Mouse (Mus musculus) liver, embryonic 14.5 days (tissue): ENCODE results near the gene Dnaaf2. TPM values are rescaled to one million over a fixed set of nuclear protein-coding genes. Genes with fewer than 3 reads are reported as not detected.
A peak's percentile ranks its signal among the peaks of the same experiment; 100 is the strongest.

Experiments
- ATAC-seq: fragments of 200-750 bp; cut with Nextera tagmentation; 2 replicates; pipeline ENCODE4 v1.8.0; 2017; ENCODE audit warnings: moderate number of reproducible peaks, mild to moderate bottlenecking, moderate library complexity; ENCODE audit not compliant: insufficient read depth
- DNase-seq, 3 experiments: peaks; one replicate each; pipeline ENCODE4 v3.0.0-alpha.2; 2012 to 2013; ENCODE audit warnings: low read depth in 3 of 3, low spot score in 3 of 3
- H3K27ac ChIP-seq: fragments of 300-500 bp; sonication (generic); 2 replicates; pipeline ENCODE4 v1.5.1; 2014; ENCODE audit warnings: moderate library complexity, mild to moderate bottlenecking, control low read depth, inconsistent platforms
- H3K27me3 ChIP-seq: fragments of 300-500 bp; sonication (generic); 2 replicates; pipeline ENCODE4 v1.6.1; 2014; ENCODE audit warnings: mild to moderate bottlenecking, low read length, moderate library complexity; ENCODE audit not compliant: control insufficient read depth, insufficient read depth
- H3K36me3 ChIP-seq: fragments of 300-500 bp; sonication (generic); replicated peaks from 2 replicates; pipeline ENCODE4 v1.6.1; 2014; ENCODE audit warnings: low read depth; ENCODE audit not compliant: control insufficient read depth, insufficient read depth
- H3K4me1 ChIP-seq, 2 experiments: fragments of 200-500 bp in 1 of 2; fragments of 300-500 bp in 1 of 2; sonication (generic) in 1 of 2; replicated peaks; 2 replicates each; pipeline ENCODE4 v1.6.1; 2012 to 2014; ENCODE audit warnings: antibody characterized with exemption in 1 of 2, inconsistent platforms in 1 of 2, low read length in 1 of 2; ENCODE audit not compliant: control insufficient read depth in 2 of 2, insufficient read depth in 2 of 2
- H3K4me2 ChIP-seq: fragments of 300-500 bp; sonication (generic); 2 replicates; pipeline ENCODE4 v1.6.1; 2014; ENCODE audit warnings: low read depth, mild to moderate bottlenecking, control low read depth, moderate library complexity
- H3K4me3 ChIP-seq, 2 experiments: fragments of 200-500 bp in 1 of 2; fragments of 300-500 bp in 1 of 2; sonication (generic) in 1 of 2; 2 replicates each; pipeline ENCODE4 v1.5.1; 2012 to 2014; ENCODE audit warnings: low read depth in 2 of 2, low read length in 2 of 2, mild to moderate bottlenecking in 2 of 2, control low read depth in 1 of 2, inconsistent platforms in 1 of 2, moderate library complexity in 1 of 2; ENCODE audit not compliant: insufficient read depth in 1 of 2
- H3K9ac ChIP-seq: fragments of 300-500 bp; sonication (generic); replicated peaks from 2 replicates; pipeline ENCODE4 v1.6.1; 2014; ENCODE audit warnings: mild to moderate bottlenecking, control low read depth, moderate library complexity
- H3K9me3 ChIP-seq: fragments of 300-500 bp; sonication (generic); 2 replicates; pipeline ENCODE4 v1.6.1; 2016; ENCODE audit warnings: low read length, mixed read lengths; ENCODE audit not compliant: control insufficient read depth
- CTCF ChIP-seq: IDR thresholded peaks from 2 replicates; pipeline ENCODE4 v1.5.1; 2016; ENCODE audit warnings: antibody characterized with exemption, low read depth, control low read depth
- EP300 ChIP-seq: IDR thresholded peaks from 2 replicates; pipeline ENCODE4 v1.6.1; 2016; ENCODE audit warnings: antibody characterized with exemption, low read depth
- WGBS: fragments of 180-500 bp; shearing (Covaris S2); extraction: QIAGEN DNeasy Blood & Tissue Kit; methylation state at CpG from one replicate; pipeline ENCODE4 v1.1.7; 2014; ENCODE audit not compliant: insufficient replicate concordance; 5-methylcytosine and 5-hydroxymethylcytosine counted together
- polyA plus RNA-seq, 2 experiments: library from polyadenylated mRNA; depleted of rRNA in 1 of 2; stranded (reverse) in 1 of 2; unstranded in 1 of 2; fragments of >200 nt; fragmentation: Nextera tagmentation in 1 of 2; extraction: Ambion mirVana in 1 of 2; gene quantifications; 2 replicates each; pipeline versions ENCODE4 v1.2.1 to v1.2.3; 2012 to 2014

The Dnaaf2 gene
- polyA plus RNA-seq, 2 experiments, result 2.8 to 2.9 TPM

GRCm38 (mm10) chr12:69215000-69215785 is 17.0 kb upstream of the Dnaaf2 start:
- DNase-seq, result no peak
- WGBS, result 86% methylated on average over 3 of the region's 3 CpGs

GRCm38 (mm10) chr12:69214393-69214792 is 16.2 kb upstream of the Dnaaf2 start:
- Histone ChIP-seq H3K4me3 (no peak overlapping the region), H3K27me3 (no peaks in the 10 kb centered on the region), H3K4me2 (no peak overlapping the region), H3K9me3 (no peaks in the 10 kb centered on the region), H3K27ac (no peak overlapping the region), H3K4me1 (no peaks in the 10 kb centered on the region), H3K36me3 (peaks cover 60% of the 10 kb centered on the region), H3K9ac (no peak overlapping the region)
- ATAC-seq (no peak), DNase-seq (no peak)
- WGBS, result 70% methylated on average over 7 of the region's 7 CpGs
- TF ChIP-seq EP300 (no peak), CTCF (no peak)

More at GRCm38 (mm10) chr12:69215000-69215785, 17.0 kb upstream of the Dnaaf2 start:
- TF ChIP-seq CTCF (no peak), EP300 (no peak)
- no peak for ATAC-seq
- Histone ChIP-seq H3K9ac (no peak overlapping the region), H3K9me3 (no peaks in the 10 kb centered on the region), H3K27ac (no peak overlapping the region), H3K4me1 (no peaks in the 10 kb centered on the region), H3K27me3 (no peaks in the 10 kb centered on the region), H3K36me3 (peaks cover 57% of the 10 kb centered on the region), H3K4me2 (no peak overlapping the region), H3K4me3 (no peak overlapping the region)

GRCm38 (mm10) chr12:69213186-69213777 is 15.1 kb upstream of the Dnaaf2 start:
- TF ChIP-seq EP300, result no peak
- TF ChIP-seq CTCF, result no peak
- no peak overlapping the region for H3K9ac ChIP-seq
- ATAC-seq, result no peak
- H3K27me3 ChIP-seq, result no peaks in the 10 kb centered on the region
- peaks cover 56% of the 10 kb centered on the region for H3K36me3 ChIP-seq
- H3K9me3 ChIP-seq, result no peaks in the 10 kb centered on the region
- no peak overlapping the region for H3K4me3 ChIP-seq
- H3K4me1 ChIP-seq, result no peaks in the 10 kb centered on the region
- no peak overlapping the region for H3K4me2 ChIP-seq
- DNase-seq, result no peak
- WGBS, result 84% methylated on average over 13 of the region's 13 CpGs
- H3K27ac ChIP-seq, result no peak overlapping the region

GRCm38 (mm10) chr12:69211057-69211456 is 12.8 kb upstream of the Dnaaf2 start:
- ATAC-seq, result no peak
- 77% methylated on average over 5 of the region's 5 CpGs for WGBS
- no peak overlapping the region for H3K9ac ChIP-seq
- no peaks in the 10 kb centered on the region for H3K4me1 ChIP-seq
- peaks cover 51% of the 10 kb centered on the region for H3K36me3 ChIP-seq
- no peaks in the 10 kb centered on the region for H3K27me3 ChIP-seq
- no peak overlapping the region for H3K4me2 ChIP-seq
- peak; percentile 43; the same call in 1 of the 2 replicates for TF ChIP-seq CTCF
- no peak for TF ChIP-seq EP300
- H3K4me3 ChIP-seq, result no peak overlapping the region
- H3K9me3 ChIP-seq, result no peaks in the 10 kb centered on the region
- DNase-seq, result no peak
- H3K27ac ChIP-seq, result no peak overlapping the region

- ATAC-seq, result no peak
- DNase-seq, result no peak
- no peaks in the 10 kb centered on the region for H3K9me3 ChIP-seq
- no peak overlapping the region for H3K4me3 ChIP-seq
- TF ChIP-seq EP300, result no peak
- no peak for TF ChIP-seq CTCF
- H3K4me2 ChIP-seq, result no peak overlapping the region
- no peaks in the 10 kb centered on the region for H3K4me1 ChIP-seq
- H3K27ac ChIP-seq, result no peak overlapping the region
- WGBS, result 89% methylated on average over 18 of the region's 18 CpGs
- H3K27me3 ChIP-seq, result no peaks in the 10 kb centered on the region
- H3K36me3 ChIP-seq, result peaks cover 53% of the 10 kb centered on the region
- no peak overlapping the region for H3K9ac ChIP-seq
Measured at GRCm38 (mm10) chr12:69210056-69210979, 12.1 kb upstream of the Dnaaf2 start.
